Mouse (Mus musculus) heart, embryonic 11.5 days (tissue): ENCODE results near the gene Prkag2. TPM values are rescaled to one million over a fixed set of nuclear protein-coding genes. Genes with fewer than 3 reads are reported as not detected.

Experiments used
- ATAC-seq: fragments of 200-750 bp; cut with Nextera tagmentation; replicated peaks from 2 replicates; pipeline ENCODE4 v1.8.0; 2017; ENCODE audit warnings: moderate library complexity; ENCODE audit not compliant: insufficient number of reproducible peaks, low FRiP score, low TSS enrichment
- H3K27ac ChIP-seq: fragments of 300-500 bp; sonication (generic); 2 replicates; pipeline ENCODE4 v1.5.1; 2014; ENCODE audit warnings: mild to moderate bottlenecking, low read depth, low read length
- H3K27me3 ChIP-seq: fragments of 300-500 bp; sonication (generic); 2 replicates; pipeline ENCODE4 v1.6.1; 2014; ENCODE audit warnings: mild to moderate bottlenecking, low read length, mixed read lengths; ENCODE audit not compliant: control insufficient read depth, insufficient read depth
- H3K36me3 ChIP-seq: fragments of 300-500 bp; sonication (generic); 2 replicates; pipeline ENCODE4 v1.6.1; 2014; ENCODE audit warnings: mild to moderate bottlenecking, low read length, moderate library complexity, mixed read lengths; ENCODE audit not compliant: control insufficient read depth, insufficient read depth
- H3K4me1 ChIP-seq: fragments of 300-500 bp; sonication (generic); 2 replicates; pipeline ENCODE4 v1.6.1; 2014; ENCODE audit warnings: low read length; ENCODE audit not compliant: control insufficient read depth, insufficient read depth
- H3K4me2 ChIP-seq: fragments of 300-500 bp; sonication (generic); 2 replicates; pipeline ENCODE4 v1.6.1; 2014; ENCODE audit warnings: mild to moderate bottlenecking, moderate library complexity
- H3K4me3 ChIP-seq: fragments of 300-500 bp; sonication (generic); 2 replicates; pipeline ENCODE4 v1.5.1; 2014; ENCODE audit warnings: low read depth, low read length
- H3K9ac ChIP-seq: fragments of 300-500 bp; sonication (generic); 2 replicates; pipeline ENCODE4 v1.6.1; 2014; ENCODE audit warnings: mild to moderate bottlenecking, low read depth, low read length, moderate library complexity
- H3K9me3 ChIP-seq: fragments of 300-500 bp; sonication (generic); replicated peaks from 2 replicates; pipeline ENCODE4 v1.6.1; 2016; ENCODE audit warnings: low read length; ENCODE audit not compliant: control insufficient read depth
- WGBS: fragments of 180-500 bp; shearing (Covaris S2); extraction: QIAGEN DNeasy Blood & Tissue Kit; methylation state at CpG from one replicate; pipeline ENCODE4 v1.1.7; 2014; ENCODE audit not compliant: insufficient replicate concordance; 5-methylcytosine and 5-hydroxymethylcytosine counted together
- polyA plus RNA-seq: library from polyadenylated mRNA; unstranded; fragments of >200 nt; fragmentation: Nextera tagmentation; extraction: Ambion mirVana; gene quantifications from 2 replicates; pipeline ENCODE4 v1.2.1, GENCODE M21; 2014

Gene Prkag2
- polyA plus RNA-seq, 1 experiment from 2014 or later, result 84.6 TPM

DNA sequence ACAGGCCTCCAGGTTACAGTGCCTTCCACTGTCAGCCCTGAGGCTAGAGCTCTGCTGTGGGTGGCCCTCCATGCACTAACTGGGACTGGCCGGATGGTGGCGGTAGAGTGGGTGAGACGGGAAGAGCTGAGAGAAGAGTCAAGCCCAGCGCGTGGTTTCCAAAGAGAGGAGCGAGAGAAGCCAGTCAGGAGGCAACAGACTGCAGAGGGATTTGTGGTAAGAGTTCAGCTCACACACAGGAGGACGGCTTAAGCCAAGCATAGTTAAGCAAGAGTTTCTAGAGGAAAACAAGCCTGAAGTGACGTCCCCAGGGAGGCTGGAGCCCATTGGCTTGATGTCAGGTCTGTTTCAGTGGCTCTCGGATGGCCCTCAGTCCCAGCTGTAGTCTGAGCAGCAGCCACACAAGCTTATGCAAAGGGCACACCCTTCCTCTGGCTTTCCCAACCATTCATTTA is 90.0 kb downstream of the Prkag2 start:
- Histone ChIP-seq H3K36me3 (no peaks in the 10 kb centered on the region), H3K9ac (peak overlapping the region; percentile 55; the same call in 1 of the 2 replicates), H3K4me3 (no peak overlapping the region), H3K27me3 (no peaks in the 10 kb centered on the region), H3K9me3 (no peaks in the 10 kb centered on the region), H3K4me2 (peak overlapping the region; percentile 47), H3K4me1 (peaks cover 41% of the 10 kb centered on the region), H3K27ac (peak overlapping the region; percentile 15; the same call in 1 of the 2 replicates)
- WGBS, result 2% methylated on average over 9 of the region's 9 CpGs
- ATAC-seq, result no peak; the same call in 1 of the 2 replicates

DNA sequence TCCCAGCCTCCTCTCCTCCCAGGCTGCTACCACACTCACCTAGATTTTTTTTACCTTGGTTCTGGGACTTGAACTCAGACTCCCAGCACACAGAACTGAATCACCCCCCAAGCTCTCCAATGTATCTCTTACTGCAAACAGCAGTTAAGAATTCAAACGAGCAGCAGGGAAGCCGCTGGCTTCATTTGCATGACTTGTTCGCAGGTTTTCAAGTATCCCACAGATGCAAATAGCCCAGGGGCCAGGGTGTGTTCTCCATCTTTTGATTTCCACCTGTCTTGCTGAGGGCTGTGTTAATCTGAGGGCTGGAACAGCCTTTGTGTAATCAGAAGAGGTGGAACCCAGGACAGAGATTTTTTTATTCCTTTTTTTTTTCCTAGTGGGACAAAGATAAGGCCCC is 90.7 kb downstream of the Prkag2 start:
- no peaks in the 10 kb centered on the region for H3K27me3 ChIP-seq
- no peaks in the 10 kb centered on the region for H3K9me3 ChIP-seq
- no peak overlapping the region for H3K4me2 ChIP-seq
- H3K4me3 ChIP-seq, result no peak overlapping the region
- H3K27ac ChIP-seq, result no peak overlapping the region
- 59% methylated on average over 3 of the region's 3 CpGs for WGBS
- no peaks in the 10 kb centered on the region for H3K36me3 ChIP-seq
- no peak overlapping the region for H3K9ac ChIP-seq
- peaks cover 48% of the 10 kb centered on the region for H3K4me1 ChIP-seq
- no peak for ATAC-seq

DNA sequence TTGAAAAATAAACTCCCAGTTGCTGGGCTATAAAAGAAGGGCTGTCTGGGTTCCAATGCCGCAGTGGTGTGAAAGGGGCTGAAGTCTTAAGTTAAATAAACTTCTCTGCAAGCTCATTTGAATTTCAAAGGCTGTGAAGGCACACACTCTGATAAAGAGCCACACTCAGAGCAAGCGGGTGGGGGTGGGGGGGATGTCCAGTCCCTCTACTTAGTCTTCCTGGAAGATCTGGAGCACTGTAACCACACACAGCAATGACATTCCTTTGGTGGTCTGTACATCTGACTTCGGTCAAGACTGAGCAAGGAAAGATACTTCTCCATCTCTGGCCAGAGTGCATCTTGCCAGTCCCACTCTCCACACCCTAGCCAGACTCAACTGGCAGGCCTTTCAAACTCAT is 91.5 kb downstream of the Prkag2 start:
- 28% methylated on average over 3 of the region's 3 CpGs for WGBS
- Histone ChIP-seq H3K4me2 (no peak overlapping the region), H3K4me3 (no peak overlapping the region), H3K36me3 (no peaks in the 10 kb centered on the region), H3K9me3 (no peaks in the 10 kb centered on the region), H3K4me1 (peaks cover 48% of the 10 kb centered on the region), H3K27me3 (no peaks in the 10 kb centered on the region), H3K9ac (no peak overlapping the region), H3K27ac (no peak overlapping the region)
- no peak for ATAC-seq

DNA sequence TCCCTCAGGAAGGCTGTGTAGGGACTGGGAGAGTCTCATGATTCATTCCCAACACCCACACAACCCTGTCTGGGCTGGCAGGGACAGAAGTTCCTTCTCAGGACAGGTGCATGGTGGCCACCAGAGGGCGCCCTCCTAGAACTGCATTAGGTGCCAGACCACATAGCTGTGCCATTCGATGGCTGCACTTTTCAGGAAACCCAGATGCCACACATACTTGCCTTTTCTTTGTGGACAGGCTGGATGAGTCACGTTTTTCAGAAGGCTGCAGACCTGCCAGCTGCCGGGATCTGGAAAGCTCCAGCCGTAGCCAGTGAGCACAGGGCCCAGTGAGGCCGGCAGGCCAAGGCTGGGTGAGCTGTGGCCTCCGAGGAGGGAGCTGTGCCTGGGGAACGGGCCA is 93.6 kb downstream of the Prkag2 start:
- 24% methylated on average over 8 of the region's 8 CpGs for WGBS
- peaks cover 48% of the 10 kb centered on the region for H3K4me1 ChIP-seq
- no peaks in the 10 kb centered on the region for H3K27me3 ChIP-seq
- H3K9me3 ChIP-seq, result no peaks in the 10 kb centered on the region
- no peaks in the 10 kb centered on the region for H3K36me3 ChIP-seq
- no peak; the same call in 1 of the 2 replicates for ATAC-seq
- H3K27ac ChIP-seq, result peak overlapping the region; percentile 70
- no peak overlapping the region for H3K4me3 ChIP-seq
- H3K4me2 ChIP-seq, result no peak overlapping the region
- peak overlapping the region; percentile 22; the same call in 1 of the 2 replicates for H3K9ac ChIP-seq

DNA sequence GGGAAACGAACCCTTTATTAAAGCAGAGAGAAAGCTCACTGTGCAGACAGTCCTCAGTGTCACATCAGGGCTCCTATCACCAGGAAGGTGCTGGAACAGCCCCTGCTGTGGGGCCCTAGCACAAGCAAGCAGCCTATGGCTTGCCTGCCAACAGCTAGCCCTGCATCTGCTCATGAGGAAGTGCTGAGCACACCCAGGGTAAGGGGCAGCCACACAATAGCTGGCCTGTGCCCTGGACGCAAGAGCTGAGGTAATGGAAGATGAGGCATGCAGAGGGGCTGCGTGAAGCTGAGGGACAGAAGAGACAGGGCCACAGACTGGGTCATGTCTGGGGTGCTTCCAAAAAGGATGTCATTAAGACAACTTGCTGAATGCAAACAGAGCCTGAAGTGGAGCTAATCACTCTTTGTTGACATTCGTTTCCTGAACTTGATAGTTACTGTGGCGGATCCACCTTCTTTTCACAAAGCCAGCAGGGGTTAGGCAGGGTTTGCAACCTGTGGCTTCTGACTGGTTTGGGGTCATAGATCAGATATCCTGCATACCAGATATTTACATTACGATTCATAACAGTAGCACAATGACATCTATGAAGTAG is 94.8 kb downstream of the Prkag2 start:
- no peaks in the 10 kb centered on the region for H3K36me3 ChIP-seq
- no peak overlapping the region; the same call in 1 of the 2 replicates for H3K4me2 ChIP-seq
- H3K27me3 ChIP-seq, result no peaks in the 10 kb centered on the region
- no peak overlapping the region for H3K9ac ChIP-seq
- H3K4me1 ChIP-seq, result peaks cover 52% of the 10 kb centered on the region
- H3K4me3 ChIP-seq, result no peak overlapping the region
- H3K27ac ChIP-seq, result peak overlapping the region; percentile 65
- 18% methylated on average over 6 of the region's 6 CpGs for WGBS
- ATAC-seq, result peak; percentile 60
- H3K9me3 ChIP-seq, result no peaks in the 10 kb centered on the region

DNA sequence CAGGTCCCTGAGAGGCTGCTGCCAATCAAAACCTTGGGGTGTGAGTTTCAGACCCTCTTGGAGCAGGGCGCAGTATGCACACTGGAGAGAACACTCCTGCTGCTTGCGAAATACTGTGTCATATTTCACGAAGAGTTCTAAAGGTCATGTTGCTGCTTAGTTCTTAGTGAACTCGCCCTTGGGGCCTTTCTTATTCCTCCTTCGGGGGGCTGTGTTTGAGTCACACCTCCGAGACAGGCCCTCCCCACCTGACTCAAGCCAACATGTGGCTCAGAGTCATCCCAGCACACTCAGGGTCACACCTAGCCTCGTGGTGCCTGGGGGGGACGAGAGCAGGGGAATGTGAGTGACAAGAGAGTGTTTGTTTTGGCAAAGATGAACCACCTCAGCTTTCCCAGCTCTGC is 99.0 kb downstream of the Prkag2 start:
- H3K9me3 ChIP-seq, result no peaks in the 10 kb centered on the region
- no peak overlapping the region for H3K9ac ChIP-seq
- H3K4me1 ChIP-seq, result peaks cover 32% of the 10 kb centered on the region
- no peak overlapping the region for H3K4me2 ChIP-seq
- H3K36me3 ChIP-seq, result no peaks in the 10 kb centered on the region
- no peak overlapping the region for H3K4me3 ChIP-seq
- H3K27ac ChIP-seq, result no peak overlapping the region
- no peaks in the 10 kb centered on the region for H3K27me3 ChIP-seq
- WGBS, result 53% methylated on average over 8 of the region's 8 CpGs
- ATAC-seq, result no peak

DNA sequence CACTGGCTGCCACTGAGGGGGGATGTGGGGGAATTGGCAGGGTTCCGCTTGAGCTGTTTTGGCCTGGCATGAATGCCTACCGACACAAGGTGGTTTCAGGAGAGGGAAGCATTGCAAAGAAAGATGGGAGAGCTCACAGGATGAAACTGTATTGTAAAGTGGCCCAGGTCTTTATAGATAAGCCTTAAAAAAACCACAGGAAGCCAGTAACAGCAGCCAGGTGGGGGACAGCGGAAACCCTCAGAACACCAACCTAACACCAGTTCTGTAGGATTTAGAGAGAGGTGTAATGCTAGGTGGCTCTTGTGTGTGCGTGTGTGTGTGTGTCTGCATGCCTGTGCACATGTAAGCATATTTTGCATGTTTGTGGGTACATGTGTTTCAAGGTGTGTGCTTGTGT is 101.1 kb downstream of the Prkag2 start:
- no peaks in the 10 kb centered on the region for H3K27me3 ChIP-seq
- no peak for ATAC-seq
- H3K36me3 ChIP-seq, result no peaks in the 10 kb centered on the region
- H3K9ac ChIP-seq, result no peak overlapping the region
- 88% methylated on average over 4 of the region's 4 CpGs for WGBS
- no peaks in the 10 kb centered on the region for H3K9me3 ChIP-seq
- no peak overlapping the region for H3K27ac ChIP-seq
- H3K4me3 ChIP-seq, result no peak overlapping the region
- no peak overlapping the region for H3K4me2 ChIP-seq
- peaks cover 23% of the 10 kb centered on the region for H3K4me1 ChIP-seq

DNA sequence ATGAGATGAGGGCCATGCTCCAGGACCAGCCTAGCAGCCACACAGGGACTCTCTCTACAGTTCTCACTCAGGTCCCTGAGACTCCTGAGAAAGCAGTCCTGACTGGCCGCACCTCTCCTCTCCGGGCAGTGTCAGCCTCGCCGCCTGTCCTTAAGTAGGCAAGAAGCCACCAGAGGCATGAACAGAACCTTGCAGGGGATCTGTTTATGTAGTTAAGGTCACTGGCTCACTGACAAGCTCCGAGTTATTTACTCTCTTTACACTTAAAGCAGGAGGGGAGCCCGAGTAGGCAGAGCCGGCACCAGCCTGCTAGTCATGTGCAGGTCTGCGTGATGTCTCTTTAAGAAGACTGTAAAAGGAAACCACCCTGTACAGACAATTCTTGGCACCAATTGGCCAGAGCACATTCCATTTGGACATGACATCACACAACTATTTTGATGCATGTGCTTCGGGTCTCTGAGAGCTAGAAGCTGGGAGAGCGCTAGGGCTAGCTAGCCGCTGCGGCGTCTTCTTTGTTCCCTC is 104.8 kb downstream of the Prkag2 start:
- peak overlapping the region; percentile 85 for H3K27ac ChIP-seq
- 20% methylated on average over 13 of the region's 13 CpGs for WGBS
- H3K36me3 ChIP-seq, result no peaks in the 10 kb centered on the region
- H3K27me3 ChIP-seq, result no peaks in the 10 kb centered on the region
- peak overlapping the region; percentile 66 for H3K9ac ChIP-seq
- H3K4me1 ChIP-seq, result peaks cover 21% of the 10 kb centered on the region
- no peaks in the 10 kb centered on the region for H3K9me3 ChIP-seq
- H3K4me2 ChIP-seq, result peak overlapping the region; percentile 71
- ATAC-seq, result peak; percentile 71
- H3K4me3 ChIP-seq, result peak overlapping the region; percentile 44

DNA sequence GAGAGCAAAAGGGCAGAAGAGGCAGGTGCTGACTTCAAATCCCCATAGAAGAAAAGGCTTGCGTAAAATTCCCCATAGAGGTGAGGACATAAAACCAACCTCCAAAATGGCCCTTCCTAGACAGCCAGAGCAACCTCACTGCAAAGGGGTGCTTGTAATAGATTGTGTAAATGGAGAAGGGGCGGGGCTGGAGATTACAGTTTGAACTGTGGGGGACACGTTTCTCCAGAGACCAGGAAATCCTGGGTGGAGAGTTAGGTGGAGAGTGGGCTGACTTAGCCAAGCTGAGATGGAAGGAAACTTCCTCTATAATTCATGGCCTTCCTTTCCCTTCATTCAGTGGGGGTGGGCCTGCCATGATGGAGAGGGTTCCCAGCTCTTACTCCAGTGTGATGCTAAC is 107.3 kb downstream of the Prkag2 start:
- Histone ChIP-seq H3K27ac (no peak overlapping the region), H3K9me3 (no peaks in the 10 kb centered on the region), H3K9ac (no peak overlapping the region), H3K4me1 (peaks cover 35% of the 10 kb centered on the region), H3K36me3 (no peaks in the 10 kb centered on the region), H3K4me3 (no peak overlapping the region), H3K4me2 (no peak overlapping the region), H3K27me3 (no peaks in the 10 kb centered on the region)
- ATAC-seq, result no peak
- 53% methylated on average over 3 of the region's 3 CpGs for WGBS
